Mouse (Mus musculus): ENCODE measurements at regions not wholly inside any gene's neighbourhood (a gene's known extent, or its start where the extent isn't known, plus 50 kb on each side); places are given as distances from the start of the nearest gene placed in this dataset.

DNA sequence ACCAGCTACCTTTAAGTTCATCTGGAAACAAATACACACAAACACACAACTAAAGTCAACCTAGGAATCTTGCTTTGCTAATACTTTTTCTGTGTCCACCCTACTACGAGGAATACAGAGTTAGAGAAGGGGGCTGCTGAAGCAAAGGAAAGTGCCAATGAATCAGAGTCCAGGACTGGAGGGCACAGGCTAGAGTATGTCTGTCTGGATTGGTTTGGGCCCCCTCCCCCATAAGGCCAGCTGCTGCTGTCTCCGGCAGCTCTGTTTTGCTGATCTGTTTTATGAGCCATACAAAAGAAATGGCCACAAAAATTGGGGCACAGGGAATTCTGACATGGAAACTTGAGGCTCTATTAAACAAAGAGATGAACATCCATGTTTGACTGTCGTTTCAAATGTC lies 74.8 kb upstream of the Slc25a13 start:
- DNase-seq (ENCODE audit: low spot score in 2 of 2), result no peak

DNA sequence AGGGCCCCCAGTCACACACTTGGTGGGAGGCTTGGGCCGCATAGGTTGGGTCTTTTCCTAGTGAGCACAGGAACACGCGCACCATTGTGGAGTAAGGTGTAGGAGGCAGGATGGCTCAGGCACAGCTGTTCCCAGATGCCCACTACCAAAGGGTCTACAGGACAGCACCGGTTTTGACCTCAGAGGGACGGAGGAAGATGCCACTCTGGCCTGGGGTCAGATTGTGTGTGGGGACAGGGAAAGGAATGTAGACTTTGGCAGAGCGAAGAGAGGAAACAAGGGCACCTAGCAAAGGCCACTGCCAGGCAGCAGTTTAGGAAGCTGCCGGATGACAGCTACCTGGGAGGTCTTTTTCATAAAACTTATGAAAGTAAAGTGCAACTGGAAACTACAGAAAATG lies 73.5 kb upstream of the Slc25a13 start:
- DNase-seq (ENCODE audit: low spot score in 2 of 2), result no peak

DNA sequence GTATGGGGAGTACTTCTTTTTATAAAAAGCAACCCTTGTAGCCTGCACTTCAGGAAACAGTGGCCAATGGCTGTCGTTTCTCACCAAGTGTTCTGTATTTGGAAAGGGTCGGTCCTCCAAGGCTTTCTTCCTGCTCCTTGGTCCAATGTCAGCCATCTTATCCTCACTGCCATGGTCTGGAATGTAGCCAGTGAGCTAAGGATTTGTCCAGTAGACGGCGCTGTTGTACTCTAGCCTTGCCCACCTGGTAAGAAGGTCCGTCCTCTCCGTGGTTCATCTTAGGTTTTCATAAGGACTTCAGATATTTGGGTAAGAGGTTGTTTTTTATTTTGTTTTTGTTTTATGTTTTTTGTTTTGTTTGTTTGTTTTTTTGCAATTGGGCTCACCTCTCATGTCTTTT lies 72.8 kb upstream of the Slc25a13 start:
- DNase-seq (ENCODE audit: low spot score in 2 of 2), result peak in 1 of 2 experiments; percentile 17

DNA sequence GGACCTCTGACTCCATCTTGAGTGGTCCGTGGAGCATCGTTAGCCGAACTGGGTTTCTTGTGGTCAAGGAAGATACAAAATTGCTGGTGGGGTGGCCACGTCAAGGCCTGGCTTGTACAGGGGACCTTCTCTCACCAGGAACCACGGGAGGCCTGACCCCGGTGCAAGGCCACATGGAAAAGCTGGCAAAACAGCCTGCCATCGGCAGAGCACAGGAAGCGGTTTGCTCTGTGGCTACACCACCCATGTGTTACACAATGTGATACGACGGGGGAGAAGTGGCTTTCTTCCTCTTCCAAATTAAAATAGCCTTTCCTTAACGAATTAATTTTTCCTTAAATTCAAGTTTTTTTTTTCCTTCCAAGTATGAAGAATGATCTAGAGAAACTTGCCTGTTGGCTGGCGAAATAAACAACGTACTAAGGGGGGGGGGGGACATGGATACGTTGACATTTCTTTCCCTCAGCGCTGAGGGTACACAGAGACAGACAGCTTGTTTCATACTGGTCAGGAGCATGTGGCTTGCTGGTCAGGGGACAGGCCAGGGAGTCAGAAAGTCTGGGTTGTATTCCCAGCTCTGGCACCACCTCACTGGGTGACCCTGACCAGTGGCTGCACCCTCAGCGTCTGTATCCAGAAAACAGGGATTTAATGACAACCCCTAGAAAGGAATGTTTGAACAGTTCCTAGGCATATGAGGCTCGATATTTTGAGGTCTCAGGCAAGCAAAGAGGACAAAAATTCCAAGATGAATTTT lies 64.0 kb upstream of the Slc25a13 start:
- DNase-seq (ENCODE audit: low spot score in 2 of 2), result no peak

DNA sequence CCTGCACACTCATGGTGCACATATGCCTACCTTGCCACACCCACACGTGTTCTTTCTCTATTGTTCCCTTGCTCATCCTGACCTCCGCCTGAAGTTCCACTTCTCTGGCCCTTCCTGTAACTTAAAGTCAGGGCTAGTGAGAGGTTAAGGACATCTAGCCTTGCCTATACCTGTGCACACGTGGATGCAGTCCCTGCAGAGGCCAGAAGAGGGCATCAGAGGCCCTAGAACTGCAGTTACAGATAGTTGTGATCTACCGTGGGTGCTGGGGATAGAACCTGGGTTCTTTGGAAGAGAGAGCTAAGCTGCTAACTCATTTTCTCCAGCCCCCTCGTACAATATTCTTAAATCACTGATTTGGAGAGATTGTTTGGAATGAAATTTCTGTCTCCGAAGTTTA lies 62.7 kb upstream of the Slc25a13 start:
- no peak for DNase-seq (ENCODE audit: low spot score in 2 of 2)

DNA sequence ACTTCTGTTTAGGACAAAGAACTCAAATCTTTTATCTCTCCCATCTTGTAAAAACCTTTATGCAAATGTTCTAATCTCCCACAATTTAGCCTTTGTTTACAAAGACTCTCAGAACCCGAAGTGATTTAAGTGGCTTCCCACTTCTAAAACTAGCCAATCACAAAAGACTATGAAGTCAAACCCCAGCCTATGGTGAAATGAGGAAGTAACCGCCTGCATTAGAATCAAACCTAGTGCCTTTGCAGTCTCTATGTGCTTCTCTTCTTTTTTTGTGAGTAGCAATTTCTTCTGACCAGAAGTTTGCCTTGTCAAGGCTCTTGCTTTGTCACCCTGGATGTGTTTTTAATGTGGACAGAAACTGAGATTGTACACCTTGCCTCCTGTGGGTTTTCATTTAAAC lies 53.6 kb upstream of the Slc25a13 start:
- no peak for DNase-seq (ENCODE audit: low spot score in 2 of 2)

Data from frontal cortex, postnatal 10 days (tissue).